Mouse (Mus musculus): ENCODE measurements at regions not wholly inside any gene's neighbourhood (a gene's known extent, or its start where the extent isn't known, plus 50 kb on each side); places are given as distances from the start of the nearest gene placed in this dataset.

GRCm38 (mm10) chr2:81143600-81143999 is 526.6 kb downstream of the Nup35 start:
- ATAC-seq (ENCODE audit: low FRiP score, low read depth), result peak; percentile 82
- H3K4me3 ChIP-seq (replicated peaks; ENCODE audit: low read length), result no peak overlapping the region
- H3K36me3 ChIP-seq (ENCODE audit: control insufficient read depth, insufficient read depth, low read length), result no peaks in the 10 kb centered on the region
- H3K27ac ChIP-seq (replicated peaks; ENCODE audit: low read depth, low read length), result no peak overlapping the region
- no peak for TF ChIP-seq POLR2A (IDR thresholded peaks at IDR 0.05; ENCODE audit: borderline replicate concordance, extremely low read depth, insufficient read depth, insufficient read length)
- no peaks in the 10 kb centered on the region for H3K27me3 ChIP-seq (ENCODE audit: control insufficient read depth, insufficient read depth, low read length)
- DNase-seq (ENCODE audit: low spot score), result peak; percentile 81
- H3K4me1 ChIP-seq (ENCODE audit: control insufficient read depth, insufficient read depth, low read length), result peaks cover 6% of the 10 kb centered on the region
- H3K4me2 ChIP-seq (replicated peaks; ENCODE audit: low read depth, low read length, severe bottlenecking), result no peak overlapping the region
- no peak overlapping the region for H3K9ac ChIP-seq (ENCODE audit: low read depth, low read length, severe bottlenecking)
- WGBS, result 9% methylated on average over 4 of the region's 4 CpGs
- no peaks in the 10 kb centered on the region for H3K9me3 ChIP-seq (ENCODE audit: control insufficient read depth, low read length)

- no peaks in the 10 kb centered on the region for H3K36me3 ChIP-seq (ENCODE audit: control insufficient read depth, insufficient read depth, low read length)
Measured at GRCm38 (mm10) chr2:81146458-81146857, 529.4 kb downstream of the Nup35 start.

GRCm38 (mm10) chr2:81148112-81148511 is 531.1 kb downstream of the Nup35 start:
- no peak overlapping the region for H3K9ac ChIP-seq (ENCODE audit: low read depth, low read length, severe bottlenecking)
- no peaks in the 10 kb centered on the region for H3K36me3 ChIP-seq (ENCODE audit: control insufficient read depth, insufficient read depth, low read length)
- no peak for TF ChIP-seq POLR2A (IDR thresholded peaks at IDR 0.05; ENCODE audit: borderline replicate concordance, extremely low read depth, insufficient read depth, insufficient read length)
- H3K27me3 ChIP-seq (ENCODE audit: control insufficient read depth, insufficient read depth, low read length), result no peaks in the 10 kb centered on the region
- no peaks in the 10 kb centered on the region for H3K9me3 ChIP-seq (ENCODE audit: control insufficient read depth, low read length)
- WGBS, result 49% methylated on average over 1 of the region's 1 CpGs
- DNase-seq (ENCODE audit: low spot score), result peak; percentile 53
- H3K4me1 ChIP-seq (ENCODE audit: control insufficient read depth, insufficient read depth, low read length), result peaks cover 9% of the 10 kb centered on the region
- H3K4me2 ChIP-seq (replicated peaks; ENCODE audit: low read depth, low read length, severe bottlenecking), result no peak overlapping the region
- ATAC-seq (ENCODE audit: low FRiP score, low read depth), result peak; percentile 42
- no peak overlapping the region for H3K27ac ChIP-seq (replicated peaks; ENCODE audit: low read depth, low read length)
- H3K4me3 ChIP-seq (replicated peaks; ENCODE audit: low read length), result no peak overlapping the region

More at GRCm38 (mm10) chr2:81146458-81146857, 529.4 kb downstream of the Nup35 start:
- Histone ChIP-seq H3K27ac (replicated peaks; ENCODE audit: low read depth, low read length) (no peak overlapping the region), H3K4me2 (replicated peaks; ENCODE audit: low read depth, low read length, severe bottlenecking) (no peak overlapping the region), H3K27me3 (ENCODE audit: control insufficient read depth, insufficient read depth, low read length) (no peaks in the 10 kb centered on the region), H3K9me3 (ENCODE audit: control insufficient read depth, low read length) (no peaks in the 10 kb centered on the region), H3K4me1 (ENCODE audit: control insufficient read depth, insufficient read depth, low read length) (peaks cover 9% of the 10 kb centered on the region), H3K4me3 (replicated peaks; ENCODE audit: low read length) (no peak overlapping the region), H3K9ac (ENCODE audit: low read depth, low read length, severe bottlenecking) (no peak overlapping the region)
- ATAC-seq (ENCODE audit: low FRiP score, low read depth) (no peak), DNase-seq (ENCODE audit: low spot score) (no peak)
- TF ChIP-seq POLR2A (IDR thresholded peaks at IDR 0.05; ENCODE audit: borderline replicate concordance, extremely low read depth, insufficient read depth, insufficient read length), result no peak
- WGBS, result 81% methylated on average over 1 of the region's 1 CpGs

- TF ChIP-seq POLR2A (IDR thresholded peaks at IDR 0.05; ENCODE audit: borderline replicate concordance, extremely low read depth, insufficient read depth, insufficient read length), result no peak
- Histone ChIP-seq H3K4me1 (ENCODE audit: control insufficient read depth, insufficient read depth, low read length) (no peaks in the 10 kb centered on the region), H3K4me3 (replicated peaks; ENCODE audit: low read length) (no peak overlapping the region), H3K9me3 (ENCODE audit: control insufficient read depth, low read length) (no peaks in the 10 kb centered on the region), H3K36me3 (ENCODE audit: control insufficient read depth, insufficient read depth, low read length) (no peaks in the 10 kb centered on the region), H3K9ac (ENCODE audit: low read depth, low read length, severe bottlenecking) (no peak overlapping the region), H3K27ac (replicated peaks; ENCODE audit: low read depth, low read length) (no peak overlapping the region), H3K27me3 (ENCODE audit: control insufficient read depth, insufficient read depth, low read length) (no peaks in the 10 kb centered on the region), H3K4me2 (replicated peaks; ENCODE audit: low read depth, low read length, severe bottlenecking) (no peak overlapping the region)
- ATAC-seq (ENCODE audit: low FRiP score, low read depth) (peak; percentile 68), DNase-seq (ENCODE audit: low spot score) (peak; percentile 55)
- WGBS, result 59% methylated on average over 2 of the region's 2 CpGs
Measured at GRCm38 (mm10) chr2:81182421-81182820, 565.4 kb downstream of the Nup35 start.

- Histone ChIP-seq H3K9me3 (ENCODE audit: control insufficient read depth, low read length) (no peaks in the 10 kb centered on the region), H3K4me3 (replicated peaks; ENCODE audit: low read length) (no peak overlapping the region), H3K4me1 (ENCODE audit: control insufficient read depth, insufficient read depth, low read length) (no peaks in the 10 kb centered on the region), H3K27ac (replicated peaks; ENCODE audit: low read depth, low read length) (no peak overlapping the region), H3K4me2 (replicated peaks; ENCODE audit: low read depth, low read length, severe bottlenecking) (no peak overlapping the region), H3K36me3 (ENCODE audit: control insufficient read depth, insufficient read depth, low read length) (no peaks in the 10 kb centered on the region), H3K9ac (ENCODE audit: low read depth, low read length, severe bottlenecking) (no peak overlapping the region), H3K27me3 (ENCODE audit: control insufficient read depth, insufficient read depth, low read length) (no peaks in the 10 kb centered on the region)
- peak; percentile 22 for DNase-seq (ENCODE audit: low spot score)
- TF ChIP-seq POLR2A (IDR thresholded peaks at IDR 0.05; ENCODE audit: borderline replicate concordance, extremely low read depth, insufficient read depth, insufficient read length), result no peak
- ATAC-seq (ENCODE audit: low FRiP score, low read depth), result no peak
Measured at GRCm38 (mm10) chr2:81185976-81186375, 568.9 kb downstream of the Nup35 start.

GRCm38 (mm10) chr2:81190831-81191230 is 573.8 kb downstream of the Nup35 start:
- ATAC-seq (ENCODE audit: low FRiP score, low read depth) (no peak), DNase-seq (ENCODE audit: low spot score) (no peak)
- Histone ChIP-seq H3K4me2 (replicated peaks; ENCODE audit: low read depth, low read length, severe bottlenecking) (no peak overlapping the region), H3K9me3 (ENCODE audit: control insufficient read depth, low read length) (no peaks in the 10 kb centered on the region), H3K36me3 (ENCODE audit: control insufficient read depth, insufficient read depth, low read length) (no peaks in the 10 kb centered on the region), H3K27ac (replicated peaks; ENCODE audit: low read depth, low read length) (no peak overlapping the region), H3K9ac (ENCODE audit: low read depth, low read length, severe bottlenecking) (no peak overlapping the region), H3K27me3 (ENCODE audit: control insufficient read depth, insufficient read depth, low read length) (no peaks in the 10 kb centered on the region), H3K4me3 (replicated peaks; ENCODE audit: low read length) (no peak overlapping the region), H3K4me1 (ENCODE audit: control insufficient read depth, insufficient read depth, low read length) (no peaks in the 10 kb centered on the region)
- no peak for TF ChIP-seq POLR2A (IDR thresholded peaks at IDR 0.05; ENCODE audit: borderline replicate concordance, extremely low read depth, insufficient read depth, insufficient read length)
- WGBS, result 76% methylated on average over 1 of the region's 1 CpGs
